Comparison of ENCODE assay signal across 22 mouse cellular contexts in the genomic region with DNA sequence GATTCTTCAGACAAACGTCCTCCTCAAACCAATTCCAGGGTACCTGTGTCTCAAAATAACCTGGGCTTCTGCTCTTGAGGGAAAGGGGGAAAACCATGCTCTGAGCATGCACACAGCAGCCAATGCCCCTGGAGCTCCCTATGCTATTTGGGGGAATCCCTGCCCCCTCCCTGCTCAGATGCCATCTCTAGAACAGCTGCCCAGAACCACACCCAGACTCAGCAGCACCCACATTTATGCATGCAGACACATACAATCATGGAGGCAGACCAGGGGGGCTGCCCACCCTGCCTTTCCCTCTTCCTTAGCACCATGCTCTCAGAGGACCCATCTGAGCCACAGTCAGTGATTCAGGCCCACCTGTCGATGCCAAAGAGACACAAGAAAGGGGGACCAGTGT. TPM values are rescaled to one million over a fixed set of nuclear protein-coding genes. Genes with fewer than 3 reads are reported as not detected.
DNase-seq lines count a peak whose midpoint lies in the region; ATAC-seq and TF ChIP-seq lines count a peak whose summit lies in the region.
"Had no signal": no experiment of that assay in that cellular context is flagged by ENCODE, and none has a peak within 500 bp of the region (broad histone marks: within the 10 kb centered on the region; RNA-seq: fewer than 3 reads in every experiment).

No protein-coding gene starts in this region.

- peaks cover 4% of the 10 kb centered on the region; the same call in 1 of the 2 replicates for H3K27me3 ChIP-seq in hindbrain, embryonic 13.5 days
- H3K27me3 ChIP-seq in hindbrain, embryonic 16.5 days (replicated peaks; ENCODE audit: control insufficient read depth, insufficient read depth, low read length), result no peaks in the 10 kb centered on the region
- no peaks in the 10 kb centered on the region for H3K27me3 ChIP-seq in stomach, embryonic 16.5 days (ENCODE audit: control insufficient read depth, insufficient read depth, low read length)
- H3K27me3 ChIP-seq in stomach, postnatal 0 days (ENCODE audit: control insufficient read depth, insufficient read depth, low read length), result no peaks in the 10 kb centered on the region
- H3K27me3 ChIP-seq: embryonic facial prominence, embryonic 12.5 days; forebrain, embryonic 12.5 days; Patski had no signal

- peak overlapping the region; percentile 39; the same call in 1 of the 2 replicates for H3K9ac ChIP-seq in hindbrain, embryonic 13.5 days
- no peak overlapping the region for H3K9ac ChIP-seq in hindbrain, embryonic 16.5 days (ENCODE audit: low read depth, low read length)
- peak overlapping the region; percentile 15; the same call in 1 of the 2 replicates for H3K9ac ChIP-seq in stomach, embryonic 16.5 days (ENCODE audit: low read length)
- H3K9ac ChIP-seq in stomach, postnatal 0 days (ENCODE audit: low read length), result no peak overlapping the region
- H3K9ac ChIP-seq: embryonic facial prominence, embryonic 12.5 days; forebrain, embryonic 12.5 days had no signal

- TF ChIP-seq EP300 in stomach, postnatal 0 days (optimal IDR thresholded peaks at IDR 0.05), result no peak

- ATAC-seq in hindbrain, embryonic 13.5 days (ENCODE audit: low FRiP score), result no peak
- ATAC-seq in hindbrain, embryonic 16.5 days, result no peak
- ATAC-seq in stomach, embryonic 16.5 days (ENCODE audit: insufficient read depth, low FRiP score), result no peak
- ATAC-seq in stomach, postnatal 0 days (ENCODE audit: low FRiP score, low TSS enrichment), result no peak
- ATAC-seq: activated CD4-positive, CD25-positive, alpha-beta regulatory T cell, adult 4 months; forebrain, embryonic 14.5 days; forebrain, embryonic 16.5 days; Patski had no signal

- no peak overlapping the region for H3K4me2 ChIP-seq in hindbrain, embryonic 13.5 days
- H3K4me2 ChIP-seq in hindbrain, embryonic 16.5 days (ENCODE audit: low read length), result no peak overlapping the region
- H3K4me2 ChIP-seq in stomach, embryonic 16.5 days (ENCODE audit: low read depth, low read length), result no peak overlapping the region
- H3K4me2 ChIP-seq in stomach, postnatal 0 days (replicated peaks; ENCODE audit: low read depth), result no peak overlapping the region
- H3K4me2 ChIP-seq: embryonic facial prominence, embryonic 12.5 days; forebrain, embryonic 12.5 days had no signal

- TF ChIP-seq CTCF in stomach, postnatal 0 days (IDR thresholded peaks at IDR 0.05; ENCODE audit: low read depth), result no peak
- no peak for TF ChIP-seq CTCF in olfactory bulb, adult 2 months (IDR thresholded peaks at IDR 0.05; ENCODE audit: insufficient read depth, low read depth, low read length)

- no peak overlapping the region for H3K4me3 ChIP-seq in hindbrain, embryonic 13.5 days
- no peak overlapping the region for H3K4me3 ChIP-seq in hindbrain, embryonic 16.5 days (ENCODE audit: low read length)
- H3K4me3 ChIP-seq in stomach, embryonic 16.5 days (replicated peaks; ENCODE audit: low read length), result no peak overlapping the region
- no peak overlapping the region for H3K4me3 ChIP-seq in stomach, postnatal 0 days (ENCODE audit: low read depth, low read length)
- H3K4me3 ChIP-seq in olfactory bulb, adult 2 months (ENCODE audit: insufficient read depth, low read depth, low read length), result no peak overlapping the region
- H3K4me3 ChIP-seq: embryonic facial prominence, embryonic 10.5 days; embryonic facial prominence, embryonic 12.5 days; forebrain, embryonic 12.5 days had no signal

- H3K4me1 ChIP-seq in hindbrain, embryonic 13.5 days (replicated peaks), result peaks cover 30% of the 10 kb centered on the region
- H3K4me1 ChIP-seq in hindbrain, embryonic 16.5 days (ENCODE audit: control insufficient read depth, insufficient read depth, low read depth, low read length), result peaks cover 14% of the 10 kb centered on the region
- H3K4me1 ChIP-seq in stomach, embryonic 16.5 days (ENCODE audit: control insufficient read depth, insufficient read depth, low read length), result peaks cover 8% of the 10 kb centered on the region; the same call in 1 of the 2 replicates
- H3K4me1 ChIP-seq in stomach, postnatal 0 days (replicated peaks; ENCODE audit: control insufficient read depth, insufficient read depth), result 0 out of 2 replicates have a peak, but pooled peaks cover 2% of the 10 kb centered on the region
- H3K4me1 ChIP-seq in olfactory bulb, adult 2 months (ENCODE audit: control insufficient read depth, insufficient read depth, low read length), result peaks cover 90% of the 10 kb centered on the region

- DNase-seq in stomach, postnatal 0 days (ENCODE audit: low spot score), result no peak
- no peak for DNase-seq in Muller cell, postnatal 12 days (ENCODE audit: inconsistent ontology term)
- DNase-seq: adrenal gland, adult 8-10 months; adrenal gland, postnatal 14 days; adrenal gland, postnatal 36 days; cerebellum, adult 18-20 months; cerebellum, adult 8-10 months; cerebellum, adult 9-11 months; cerebellum, postnatal 14 days had no signal

- WGBS in hindbrain, embryonic 13.5 days, result 85% methylated on average over 2 of the region's 2 CpGs
- 73% methylated on average over 2 of the region's 2 CpGs for WGBS in hindbrain, embryonic 16.5 days
- 58% methylated on average over 2 of the region's 2 CpGs for WGBS in stomach, embryonic 16.5 days
- 54% methylated on average over 2 of the region's 2 CpGs for WGBS in stomach, postnatal 0 days
- WGBS in olfactory bulb, adult 2 months, result 46% methylated on average over 2 of the region's 2 CpGs

- no peak for TF ChIP-seq POLR2A in olfactory bulb, adult 2 months (IDR thresholded peaks at IDR 0.05; ENCODE audit: insufficient read depth, low read depth, low read length)

- peaks cover 93% of the 10 kb centered on the region for H3K36me3 ChIP-seq in hindbrain, embryonic 13.5 days
- peaks cover 22% of the 10 kb centered on the region for H3K36me3 ChIP-seq in hindbrain, embryonic 16.5 days (ENCODE audit: control insufficient read depth, insufficient read depth, low read length)
- no peaks in the 10 kb centered on the region for H3K36me3 ChIP-seq in stomach, embryonic 16.5 days (ENCODE audit: control insufficient read depth, insufficient read depth, low read length)
- peaks cover 13% of the 10 kb centered on the region for H3K36me3 ChIP-seq in stomach, postnatal 0 days (ENCODE audit: control insufficient read depth, insufficient read depth, low read length)

- H3K27ac ChIP-seq in hindbrain, embryonic 13.5 days, result no peak overlapping the region
- no peak overlapping the region for H3K27ac ChIP-seq in hindbrain, embryonic 16.5 days (ENCODE audit: low read depth, low read length)
- H3K27ac ChIP-seq in stomach, embryonic 16.5 days (ENCODE audit: low read length), result no peak overlapping the region
- no peak overlapping the region for H3K27ac ChIP-seq in stomach, postnatal 0 days (replicated peaks)
- H3K27ac ChIP-seq in olfactory bulb, adult 2 months (ENCODE audit: insufficient read depth, low read depth, low read length), result peak overlapping the region; percentile 55; the same call in 1 of the 2 replicates
- H3K27ac ChIP-seq: embryonic facial prominence, embryonic 10.5 days; embryonic facial prominence, embryonic 12.5 days; forebrain, embryonic 12.5 days had no signal

- H3K9me3 ChIP-seq in hindbrain, embryonic 13.5 days, result no peaks in the 10 kb centered on the region
- no peaks in the 10 kb centered on the region for H3K9me3 ChIP-seq in hindbrain, embryonic 16.5 days (ENCODE audit: control insufficient read depth, low read length)
- no peaks in the 10 kb centered on the region for H3K9me3 ChIP-seq in stomach, embryonic 16.5 days (replicated peaks; ENCODE audit: control insufficient read depth, low read length)
- H3K9me3 ChIP-seq in stomach, postnatal 0 days (ENCODE audit: control insufficient read depth, low read length), result no peaks in the 10 kb centered on the region
- H3K9me3 ChIP-seq: embryonic facial prominence, embryonic 10.5 days; embryonic facial prominence, embryonic 12.5 days; forebrain, embryonic 12.5 days had no signal

RNA-seq across cellular contexts. Expression of a gene that starts 21.4 kb away (rescaled TPM):
- polyA plus RNA-seq in hindbrain, embryonic 13.5 days (2015; fragmentation: Nextera tagmentation; extraction: Ambion mirVana), result 44.5 and 48.8 TPM in 2 replicates
- polyA plus RNA-seq in hindbrain, embryonic 16.5 days (2015; fragmentation: Nextera tagmentation; extraction: Ambion mirVana), result 37.4 and 44.2 TPM in 2 replicates
- 22.4 and 24.5 TPM in 2 replicates for polyA plus RNA-seq in stomach, embryonic 16.5 days (2015; fragmentation: Nextera tagmentation; extraction: Ambion mirVana)
- polyA plus RNA-seq in stomach, postnatal 0 days (2015; fragmentation: Nextera tagmentation; extraction: Ambion mirVana), result 14.9 and 15.8 TPM in 2 replicates
- polyA plus RNA-seq in olfactory bulb, adult 2 months (2012; ENCODE audit: insufficient read depth, insufficient read length, low replicate concordance, missing spikeins), result not detected in 2 replicates

RNA-seq across cellular contexts. Expression of a gene that starts 40.5 kb away (rescaled TPM):
- not detected in 2 replicates for polyA plus RNA-seq in hindbrain, embryonic 13.5 days (2015; fragmentation: Nextera tagmentation; extraction: Ambion mirVana)
- not detected in 2 replicates for polyA plus RNA-seq in hindbrain, embryonic 16.5 days (2015; fragmentation: Nextera tagmentation; extraction: Ambion mirVana)
- not detected in 2 replicates for polyA plus RNA-seq in stomach, embryonic 16.5 days (2015; fragmentation: Nextera tagmentation; extraction: Ambion mirVana)
- polyA plus RNA-seq in stomach, postnatal 0 days (2015; fragmentation: Nextera tagmentation; extraction: Ambion mirVana), result not detected in 2 replicates
- not detected in 2 replicates for polyA plus RNA-seq in olfactory bulb, adult 2 months (2012; ENCODE audit: insufficient read depth, insufficient read length, low replicate concordance, missing spikeins)
- polyA plus RNA-seq: activated CD4-positive, CD25-positive, alpha-beta regulatory T cell, adult 4 months; C2C12; embryonic facial prominence, embryonic 10.5 days; embryonic facial prominence, embryonic 12.5 days; embryonic facial prominence, embryonic 14.5 days; forebrain, embryonic 12.5 days; forebrain, embryonic 14.5 days; forebrain, embryonic 16.5 days; Patski had no signal

RNA-seq across cellular contexts. Expression of a gene that starts 54.1 kb away (rescaled TPM):
- 142 and 143 TPM in 2 replicates for polyA plus RNA-seq in hindbrain, embryonic 13.5 days (2015; fragmentation: Nextera tagmentation; extraction: Ambion mirVana)
- 130 and 145 TPM in 2 replicates for polyA plus RNA-seq in hindbrain, embryonic 16.5 days (2015; fragmentation: Nextera tagmentation; extraction: Ambion mirVana)
- 212 and 218 TPM in 2 replicates for polyA plus RNA-seq in stomach, embryonic 16.5 days (2015; fragmentation: Nextera tagmentation; extraction: Ambion mirVana)
- polyA plus RNA-seq in stomach, postnatal 0 days (2015; fragmentation: Nextera tagmentation; extraction: Ambion mirVana), result 98.1 TPM in 2 replicates
- polyA plus RNA-seq in olfactory bulb, adult 2 months (2012; ENCODE audit: insufficient read depth, insufficient read length, low replicate concordance, missing spikeins), result 192 TPM in 1 of 2 replicates, not detected in the other

RNA-seq across cellular contexts. Expression of a gene that starts 54.1 kb away (rescaled TPM):
- 158 and 163 TPM in 2 replicates for polyA plus RNA-seq in hindbrain, embryonic 13.5 days (2015; fragmentation: Nextera tagmentation; extraction: Ambion mirVana)
- 152 and 160 TPM in 2 replicates for polyA plus RNA-seq in hindbrain, embryonic 16.5 days (2015; fragmentation: Nextera tagmentation; extraction: Ambion mirVana)
- 76.3 and 77.3 TPM in 2 replicates for polyA plus RNA-seq in stomach, embryonic 16.5 days (2015; fragmentation: Nextera tagmentation; extraction: Ambion mirVana)
- 55.5 and 61.9 TPM in 2 replicates for polyA plus RNA-seq in stomach, postnatal 0 days (2015; fragmentation: Nextera tagmentation; extraction: Ambion mirVana)
- polyA plus RNA-seq in olfactory bulb, adult 2 months (2012; ENCODE audit: insufficient read depth, insufficient read length, low replicate concordance, missing spikeins), result not detected in 2 replicates

Comparison
In these comparisons a context has a peak if more than half of its experiments do, and no peak if none do; other contexts are left out.
1. H3K9ac ChIP-seq: peak in hindbrain, embryonic 13.5 days (single experiment) and stomach, embryonic 16.5 days (single experiment); none in hindbrain, embryonic 16.5 days (single experiment) and stomach, postnatal 0 days (single experiment).